ENCODE assay signal across 11 mouse cellular contexts in the genomic region with DNA sequence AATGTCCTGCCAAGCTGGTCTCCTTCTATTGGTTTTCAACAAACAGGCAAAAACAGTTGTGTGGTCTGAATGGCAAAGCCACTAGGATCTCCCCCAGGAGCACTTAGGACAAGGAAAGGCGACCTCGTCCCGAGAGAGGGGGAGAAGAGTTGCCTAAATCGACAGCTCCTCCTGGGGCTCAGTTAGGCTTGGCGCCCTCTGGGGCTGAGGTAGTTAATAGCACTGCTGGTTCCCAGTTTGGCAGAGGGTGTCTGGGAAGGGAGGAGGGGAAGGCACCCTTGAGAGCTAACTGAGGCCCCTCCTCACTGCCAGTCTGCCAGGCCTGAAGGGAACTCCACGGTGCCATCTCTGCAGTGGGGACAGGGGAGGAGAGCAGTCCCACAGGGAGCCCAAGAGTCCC. TPM values are rescaled to one million over a fixed set of nuclear protein-coding genes. Genes with fewer than 3 reads are reported as not detected.
DNase-seq lines count a peak whose midpoint lies in the region; ATAC-seq and TF ChIP-seq lines count a peak whose summit lies in the region.
"Had no signal": no experiment of that assay in that cellular context is flagged by ENCODE, and none has a peak within 500 bp of the region (broad histone marks: within the 10 kb centered on the region; RNA-seq: fewer than 3 reads in every experiment).

No protein-coding gene starts in this region.

- dilution Hi-C loops in CH12.LX (cut with MboI; ENCODE audit: extremely low pct_ligation_motif_present, extremely low pct_unique_long_range_greater_than_20kb, low sequenced_read_pairs), result no loop called here

- H3K4me3 ChIP-seq in liver, embryonic 14.5 days (ENCODE audit: insufficient read depth in 1 of 2, low read depth in 2 of 2, low read length in 2 of 2), result no peak overlapping the region
- H3K4me3 ChIP-seq in liver, embryonic 11.5 days (ENCODE audit: low read depth, low read length), result no peak overlapping the region
- H3K4me3 ChIP-seq in CH12.LX (replicated peaks in 1 of 3; ENCODE audit: low read depth in 2 of 3, low read length in 2 of 3, poor library complexity in 1 of 3), result no peak overlapping the region
- H3K4me3 ChIP-seq in limb, embryonic 10.5 days, result no peak overlapping the region
- H3K4me3 ChIP-seq: heart, embryonic 12.5 days; hindbrain, embryonic 13.5 days had no signal

- no peaks in the 10 kb centered on the region for H3K9me3 ChIP-seq in liver, embryonic 14.5 days (ENCODE audit: control insufficient read depth, low read length)
- no peaks in the 10 kb centered on the region for H3K9me3 ChIP-seq in liver, embryonic 11.5 days (ENCODE audit: control insufficient read depth, low read length)
- no peaks in the 10 kb centered on the region for H3K9me3 ChIP-seq in CH12.LX (replicated peaks; ENCODE audit: low read length)
- no peaks in the 10 kb centered on the region for H3K9me3 ChIP-seq in limb, embryonic 10.5 days (replicated peaks)
- H3K9me3 ChIP-seq: heart, embryonic 12.5 days; hindbrain, embryonic 13.5 days had no signal

- peak; percentile 18 for DNase-seq in adrenal gland, postnatal 10 days
- no peak for DNase-seq in adrenal gland, adult 8-10 months
- no peak for DNase-seq in liver, embryonic 14.5 days (ENCODE audit: low read depth in 3 of 3, low spot score in 3 of 3)
- DNase-seq in liver, embryonic 11.5 days (ENCODE audit: low spot score), result no peak
- DNase-seq in CH12.LX (ENCODE audit: extremely low read depth), result peak; percentile 16
- no peak for DNase-seq in limb, embryonic 10.5 days (ENCODE audit: low spot score)
- no peak for DNase-seq in natural killer cell, adult 2 months (ENCODE audit: low spot score in 2 of 2)
- DNase-seq in kidney, postnatal 10 days, result no peak
- DNase-seq: lung, adult 2 months had no signal

- peaks cover 4% of the 10 kb centered on the region; the same call in 1 of the 2 replicates for H3K36me3 ChIP-seq in liver, embryonic 14.5 days (replicated peaks; ENCODE audit: control insufficient read depth, insufficient read depth, low read depth)
- peaks cover 23% of the 10 kb centered on the region for H3K36me3 ChIP-seq in liver, embryonic 11.5 days (ENCODE audit: control insufficient read depth, insufficient read depth, low read length)
- no peaks in the 10 kb centered on the region for H3K36me3 ChIP-seq in CH12.LX (replicated peaks in 1 of 2; ENCODE audit: control insufficient read depth in 1 of 2, insufficient read depth in 1 of 2, low read length in 1 of 2)
- peaks cover 79% of the 10 kb centered on the region for H3K36me3 ChIP-seq in limb, embryonic 10.5 days

- no peak overlapping the region for H3K27ac ChIP-seq in liver, embryonic 14.5 days
- no peak overlapping the region for H3K27ac ChIP-seq in liver, embryonic 11.5 days (ENCODE audit: low read depth, low read length)
- no peak overlapping the region for H3K27ac ChIP-seq in CH12.LX (ENCODE audit: insufficient read depth, low read depth)
- H3K27ac ChIP-seq in limb, embryonic 10.5 days, result 0 out of 2 replicates have a peak overlapping the region, but pooled peaks have one; percentile 21
- H3K27ac ChIP-seq: hindbrain, embryonic 13.5 days had no signal

- H3K4me2 ChIP-seq in liver, embryonic 14.5 days (ENCODE audit: low read depth), result no peak overlapping the region
- no peak overlapping the region for H3K4me2 ChIP-seq in liver, embryonic 11.5 days
- H3K4me2 ChIP-seq in CH12.LX (ENCODE audit: insufficient read depth, low read depth, poor library complexity, severe bottlenecking), result no peak overlapping the region
- H3K4me2 ChIP-seq: heart, embryonic 12.5 days; hindbrain, embryonic 13.5 days had no signal

- TF ChIP-seq EP300 in liver, embryonic 14.5 days (IDR thresholded peaks at IDR 0.05; ENCODE audit: low read depth), result no peak
- TF ChIP-seq EP300 in CH12.LX (IDR thresholded peaks at IDR 0.05; ENCODE audit: low read length), result no peak

- TF ChIP-seq RAD21 in CH12.LX (IDR thresholded peaks at IDR 0.05; ENCODE audit: low read depth, low read length), result peak; percentile 31

- no peak for ATAC-seq in liver, embryonic 14.5 days (ENCODE audit: insufficient read depth)
- ATAC-seq in liver, embryonic 11.5 days (replicated peaks; ENCODE audit: low FRiP score), result no peak

- peak; percentile 58 for TF ChIP-seq CTCF in liver, embryonic 14.5 days (IDR thresholded peaks at IDR 0.05; ENCODE audit: low read depth)
- TF ChIP-seq CTCF in CH12.LX (conservative IDR thresholded peaks at IDR 0.05 in 1 of 2, IDR thresholded peaks at IDR 0.05 in 1 of 2; ENCODE audit: low read depth in 2 of 2, low read length in 2 of 2), result peak in 1 of 2 experiments; percentile 68; a peak in 3 of 4 replicates

- no peaks in the 10 kb centered on the region for H3K79me2 ChIP-seq in CH12.LX (replicated peaks; ENCODE audit: control insufficient read depth, extremely low read depth, insufficient read depth, poor library complexity, severe bottlenecking)

- H3K27me3 ChIP-seq in liver, embryonic 14.5 days (ENCODE audit: control insufficient read depth, insufficient read depth, low read length), result no peaks in the 10 kb centered on the region
- no peaks in the 10 kb centered on the region for H3K27me3 ChIP-seq in liver, embryonic 11.5 days (replicated peaks; ENCODE audit: control insufficient read depth, insufficient read depth, low read length)
- peaks cover 54% of the 10 kb centered on the region for H3K27me3 ChIP-seq in CH12.LX (replicated peaks)
- H3K27me3 ChIP-seq in limb, embryonic 10.5 days (ENCODE audit: low read depth, poor library complexity, severe bottlenecking), result no peaks in the 10 kb centered on the region
- H3K27me3 ChIP-seq: heart, embryonic 12.5 days; hindbrain, embryonic 13.5 days had no signal

- 62% methylated on average over 6 of the region's 6 CpGs for WGBS in liver, embryonic 14.5 days (ENCODE audit: insufficient replicate concordance)
- 63% methylated on average over 6 of the region's 6 CpGs for WGBS in liver, embryonic 11.5 days
- 66% methylated on average over 6 of the region's 6 CpGs for WGBS in limb, embryonic 10.5 days

- no peak overlapping the region for H3K9ac ChIP-seq in liver, embryonic 14.5 days (replicated peaks)
- H3K9ac ChIP-seq in liver, embryonic 11.5 days (ENCODE audit: low read depth, low read length), result no peak overlapping the region
- no peak overlapping the region for H3K9ac ChIP-seq in CH12.LX (ENCODE audit: insufficient read depth, low read depth)
- H3K9ac ChIP-seq: heart, embryonic 12.5 days; hindbrain, embryonic 13.5 days had no signal

- no peaks in the 10 kb centered on the region for H3K4me1 ChIP-seq in liver, embryonic 14.5 days (replicated peaks; ENCODE audit: control insufficient read depth in 2 of 2, insufficient read depth in 2 of 2, low read length in 1 of 2)
- no peaks in the 10 kb centered on the region for H3K4me1 ChIP-seq in liver, embryonic 11.5 days (replicated peaks; ENCODE audit: control insufficient read depth, insufficient read depth, low read length)
- H3K4me1 ChIP-seq in CH12.LX (ENCODE audit: control insufficient read depth in 1 of 2, insufficient read depth in 2 of 2), result peaks cover 2 to 14% of the 10 kb centered on the region in 2 experiments; a peak in 2 of 4 replicates
- no peaks in the 10 kb centered on the region for H3K4me1 ChIP-seq in limb, embryonic 10.5 days

- TF ChIP-seq POLR2A in CH12.LX (IDR thresholded peaks at IDR 0.05; ENCODE audit: low read depth, low read length), result no peak

- in situ Hi-C loops in CH12.LX (cut with MboI; ENCODE audit: low pct_ligation_motif_present, low pct_unique_long_range_greater_than_20kb, low sequenced_read_pairs), result no loop called here

TF ChIP-seq in CH12.LX, 34 proteins besides CTCF, POLR2A, EP300 and RAD21:
- no peak for TF ChIP-seq RCOR1 (conservative IDR thresholded peaks at IDR 0.05; ENCODE audit: low read depth, low read length)
- no peak for TF ChIP-seq ZNF384 (IDR thresholded peaks at IDR 0.05; ENCODE audit: low read depth, low read length)
- TF ChIP-seq SMC3 (IDR thresholded peaks at IDR 0.05; ENCODE audit: low read depth, low read length), result peak; percentile 58
- TF ChIP-seq IRF4 (IDR thresholded peaks at IDR 0.05; ENCODE audit: low read depth, low read length), result no peak
- TF ChIP-seq JUND (conservative IDR thresholded peaks at IDR 0.05; ENCODE audit: low read depth, low read length), result no peak
TF ChIP-seq in CH12.LX: peak in this region for 1.

RNA-seq across cellular contexts. Expression of a gene that starts 44.5 kb away (rescaled TPM):
- total RNA-seq in adrenal gland, postnatal 10 days (2021), result not detected
- total RNA-seq in adrenal gland, adult 8-10 months (2022), result not detected
- 0.02 TPM in 2 replicates for polyA plus RNA-seq in liver, embryonic 14.5 days (2012; rRNA removed)
- polyA plus RNA-seq in liver, embryonic 14.5 days (2014; fragmentation: Nextera tagmentation; extraction: Ambion mirVana), result 0.09 TPM in 1 of 2 replicates, not detected in the other
- polyA plus RNA-seq in liver, embryonic 11.5 days (2014; fragmentation: Nextera tagmentation; extraction: Ambion mirVana), result 0.34 and 0.51 TPM in 2 replicates
- 0.25 and 0.34 TPM in 2 replicates for total RNA-seq in CH12.LX (2012; rRNA removed)
- total RNA-seq in CH12.LX (2014; rRNA removed), result 0.42 and 0.53 TPM in 2 replicates
- polyA plus RNA-seq in CH12.LX (2012; ENCODE audit: insufficient read length, low read depth), result 1.9 and 2.0 TPM in 2 replicates
- polyA plus RNA-seq in limb, embryonic 10.5 days (2016; fragmentation: Nextera tagmentation; extraction: Ambion mirVana), result 0.10 TPM in 1 of 2 replicates, not detected in the other
- polyA plus RNA-seq: hindbrain, embryonic 13.5 days; lung, adult 2 months had no signal

RNA-seq across cellular contexts. Expression of a gene that starts 46.6 kb away (rescaled TPM):
- 1 to 10 TPM; 4.3 to 6.4 TPM for total RNA-seq in adrenal gland, postnatal 10 days (2021)
- total RNA-seq in adrenal gland, adult 8-10 months (2022), result under 1 TPM; 0.26 to 0.83 (median 0.43) TPM
- polyA plus RNA-seq in liver, embryonic 14.5 days (2012; rRNA removed), result 3.0 and 4.1 TPM in 2 replicates
- polyA plus RNA-seq in liver, embryonic 14.5 days (2014; fragmentation: Nextera tagmentation; extraction: Ambion mirVana), result 7.1 and 7.6 TPM in 2 replicates
- polyA plus RNA-seq in liver, embryonic 11.5 days (2014; fragmentation: Nextera tagmentation; extraction: Ambion mirVana), result 54.1 and 56.0 TPM in 2 replicates
- under 0.01 TPM in 1 of 2 replicates, not detected in the other for total RNA-seq in CH12.LX (2012; rRNA removed)
- total RNA-seq in CH12.LX (2014; rRNA removed), result not detected in 2 replicates
- not detected in 2 replicates for polyA plus RNA-seq in CH12.LX (2012; ENCODE audit: insufficient read length, low read depth)
- 165 and 181 TPM in 2 replicates for polyA plus RNA-seq in limb, embryonic 10.5 days (2016; fragmentation: Nextera tagmentation; extraction: Ambion mirVana)

Comparison
In these comparisons a context has a peak if more than half of its experiments do, and no peak if none do; other contexts are left out.
1. DNase-seq: peak in adrenal gland, postnatal 10 days (single experiment) and CH12.LX (single experiment); none in adrenal gland, adult 8-10 months (single experiment), liver, embryonic 14.5 days (0 of 3), liver, embryonic 11.5 days (single experiment), limb, embryonic 10.5 days (single experiment), natural killer cell, adult 2 months (0 of 2) and kidney, postnatal 10 days (single experiment).